Mouse (Mus musculus): ENCODE measurements at regions not wholly inside any gene's neighbourhood (a gene's known extent, or its start where the extent isn't known, plus 50 kb on each side); places are given as distances from the start of the nearest gene placed in this dataset.

- no peak overlapping the region for H3K27ac ChIP-seq (replicated peaks)
- TF ChIP-seq CTCF (IDR thresholded peaks at IDR 0.05; ENCODE audit: low read depth) (no peak), EP300 (optimal IDR thresholded peaks at IDR 0.05) (no peak)
- H3K4me3 ChIP-seq (ENCODE audit: low read depth, low read length), result no peak overlapping the region
- H3K36me3 ChIP-seq (ENCODE audit: control insufficient read depth, insufficient read depth, low read length), result no peaks in the 10 kb centered on the region
- H3K4me2 ChIP-seq (replicated peaks; ENCODE audit: low read depth), result no peak overlapping the region
- 70% methylated on average over 2 of the region's 2 CpGs for WGBS
- H3K27me3 ChIP-seq (ENCODE audit: control insufficient read depth, insufficient read depth, low read length), result no peaks in the 10 kb centered on the region
- H3K4me1 ChIP-seq (replicated peaks; ENCODE audit: control insufficient read depth, insufficient read depth), result no peaks in the 10 kb centered on the region
- DNase-seq (ENCODE audit: low spot score) (no peak), ATAC-seq (ENCODE audit: low FRiP score, low TSS enrichment) (no peak)
- no peak overlapping the region for H3K9ac ChIP-seq (ENCODE audit: low read length)
- H3K9me3 ChIP-seq (ENCODE audit: control insufficient read depth, low read length), result no peaks in the 10 kb centered on the region
These were observed 165.3 kb upstream of the Lrig3 start for GRCm38 (mm10) chr10:125800572-125801114.

DNA sequence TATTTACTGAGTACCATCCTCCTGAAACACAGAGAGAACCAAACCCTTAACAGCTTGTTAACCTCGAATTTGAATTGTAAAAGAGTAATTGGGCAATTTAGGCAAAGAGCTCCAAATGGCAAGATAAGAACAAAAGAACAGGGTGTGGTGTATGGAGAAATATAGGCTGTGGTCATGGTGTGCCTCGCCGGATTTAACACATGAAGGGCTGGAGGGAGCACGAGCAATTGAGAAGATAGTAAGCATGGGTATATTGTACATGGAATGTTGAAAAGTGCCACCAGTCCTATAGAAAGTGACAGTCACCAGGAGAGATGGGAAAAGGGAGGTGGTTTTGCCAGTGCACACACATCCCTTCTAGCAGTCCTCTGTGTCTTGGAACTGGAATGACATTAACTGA lies 164.5 kb upstream of the Lrig3 start:
- no peak for ATAC-seq (ENCODE audit: low FRiP score, low TSS enrichment)
- H3K9me3 ChIP-seq (ENCODE audit: control insufficient read depth, low read length), result no peaks in the 10 kb centered on the region
- TF ChIP-seq CTCF (IDR thresholded peaks at IDR 0.05; ENCODE audit: low read depth) (no peak), EP300 (optimal IDR thresholded peaks at IDR 0.05) (no peak)
- no peak for DNase-seq (ENCODE audit: low spot score)
- no peak overlapping the region for H3K4me2 ChIP-seq (replicated peaks; ENCODE audit: low read depth)
- whole genome bisulfite sequencing, result 40% methylated on average over 4 of the region's 4 CpGs
- H3K27me3 ChIP-seq (ENCODE audit: control insufficient read depth, insufficient read depth, low read length), result no peaks in the 10 kb centered on the region
- no peaks in the 10 kb centered on the region for H3K4me1 ChIP-seq (replicated peaks; ENCODE audit: control insufficient read depth, insufficient read depth)
- H3K4me3 ChIP-seq (ENCODE audit: low read depth, low read length), result no peak overlapping the region
- H3K27ac ChIP-seq (replicated peaks), result no peak overlapping the region
- no peaks in the 10 kb centered on the region for H3K36me3 ChIP-seq (ENCODE audit: control insufficient read depth, insufficient read depth, low read length)
- no peak overlapping the region for H3K9ac ChIP-seq (ENCODE audit: low read length)

- Histone ChIP-seq H3K4me1 (replicated peaks; ENCODE audit: control insufficient read depth, insufficient read depth) (no peaks in the 10 kb centered on the region), H3K36me3 (ENCODE audit: control insufficient read depth, insufficient read depth, low read length) (no peaks in the 10 kb centered on the region), H3K27ac (replicated peaks) (no peak overlapping the region), H3K27me3 (ENCODE audit: control insufficient read depth, insufficient read depth, low read length) (no peaks in the 10 kb centered on the region), H3K4me2 (replicated peaks; ENCODE audit: low read depth) (no peak overlapping the region), H3K9me3 (ENCODE audit: control insufficient read depth, low read length) (no peaks in the 10 kb centered on the region), H3K4me3 (ENCODE audit: low read depth, low read length) (no peak overlapping the region), H3K9ac (ENCODE audit: low read length) (no peak overlapping the region)
- WGBS, result 69% methylated on average over 7 of the region's 7 CpGs
- ATAC-seq (ENCODE audit: low FRiP score, low TSS enrichment) (no peak), DNase-seq (ENCODE audit: low spot score) (no peak)
- TF ChIP-seq CTCF (IDR thresholded peaks at IDR 0.05; ENCODE audit: low read depth), result no peak
- TF ChIP-seq EP300 (optimal IDR thresholded peaks at IDR 0.05), result no peak
These were observed 162.9 kb upstream of the Lrig3 start for GRCm38 (mm10) chr10:125802923-125803583.

- H3K9ac ChIP-seq (ENCODE audit: low read length), result no peak overlapping the region
- DNase-seq (ENCODE audit: low spot score), result no peak
- no peak overlapping the region for H3K4me2 ChIP-seq (replicated peaks; ENCODE audit: low read depth)
- no peaks in the 10 kb centered on the region for H3K36me3 ChIP-seq (ENCODE audit: control insufficient read depth, insufficient read depth, low read length)
- no peaks in the 10 kb centered on the region for H3K27me3 ChIP-seq (ENCODE audit: control insufficient read depth, insufficient read depth, low read length)
- TF ChIP-seq EP300 (optimal IDR thresholded peaks at IDR 0.05) (no peak), CTCF (IDR thresholded peaks at IDR 0.05; ENCODE audit: low read depth) (no peak)
- H3K4me3 ChIP-seq (ENCODE audit: low read depth, low read length), result no peak overlapping the region
- ATAC-seq (ENCODE audit: low FRiP score, low TSS enrichment), result no peak
- no peaks in the 10 kb centered on the region for H3K4me1 ChIP-seq (replicated peaks; ENCODE audit: control insufficient read depth, insufficient read depth)
- H3K9me3 ChIP-seq (ENCODE audit: control insufficient read depth, low read length), result no peaks in the 10 kb centered on the region
- WGBS, result 47% methylated on average over 8 of the region's 8 CpGs
- H3K27ac ChIP-seq (replicated peaks), result no peak overlapping the region
These were observed 156.1 kb upstream of the Lrig3 start for GRCm38 (mm10) chr10:125809763-125810361.

DNA sequence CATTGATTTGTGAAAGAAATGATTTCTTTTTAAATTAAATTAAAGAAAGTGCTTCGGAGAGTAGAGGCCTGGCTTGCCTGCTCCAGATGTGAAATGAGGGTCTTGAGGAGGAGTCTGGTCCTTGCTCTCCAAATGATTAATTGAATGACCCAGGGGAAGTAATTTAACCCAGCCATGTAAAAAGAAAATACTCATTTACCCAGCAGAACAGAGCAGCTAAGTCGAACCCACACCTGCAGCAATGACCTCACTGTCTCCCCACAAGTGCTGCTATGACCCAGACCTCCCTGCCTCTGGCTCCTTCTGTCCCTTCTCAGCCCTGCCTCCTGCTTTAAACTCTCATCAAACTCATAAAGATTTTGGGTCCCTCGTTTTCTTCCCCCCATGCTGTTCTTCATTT lies 155.4 kb upstream of the Lrig3 start:
- no peak for DNase-seq (ENCODE audit: low spot score)
- H3K9ac ChIP-seq (ENCODE audit: low read length), result no peak overlapping the region
- H3K27ac ChIP-seq (replicated peaks), result no peak overlapping the region
- no peak for TF ChIP-seq CTCF (IDR thresholded peaks at IDR 0.05; ENCODE audit: low read depth)
- no peak for TF ChIP-seq EP300 (optimal IDR thresholded peaks at IDR 0.05)
- no peaks in the 10 kb centered on the region for H3K4me1 ChIP-seq (replicated peaks; ENCODE audit: control insufficient read depth, insufficient read depth)
- no peak for ATAC-seq (ENCODE audit: low FRiP score, low TSS enrichment)
- H3K9me3 ChIP-seq (ENCODE audit: control insufficient read depth, low read length), result no peaks in the 10 kb centered on the region
- 49% methylated on average over 3 of the region's 3 CpGs for WGBS
- no peak overlapping the region for H3K4me3 ChIP-seq (ENCODE audit: low read depth, low read length)
- no peaks in the 10 kb centered on the region for H3K36me3 ChIP-seq (ENCODE audit: control insufficient read depth, insufficient read depth, low read length)
- H3K4me2 ChIP-seq (replicated peaks; ENCODE audit: low read depth), result no peak overlapping the region
- H3K27me3 ChIP-seq (ENCODE audit: control insufficient read depth, insufficient read depth, low read length), result no peaks in the 10 kb centered on the region
